In genomic region chr1:153635521-153635920, GRCm38 (mm10) we compare ENCODE assay signal across 10 mouse cellular contexts. TPM values are rescaled to one million over a fixed set of nuclear protein-coding genes. Genes with fewer than 3 reads are reported as not detected.
DNase-seq lines count a peak whose midpoint lies in the region; ATAC-seq and TF ChIP-seq lines count a peak whose summit lies in the region.
"Had no signal": no experiment of that assay in that cellular context is flagged by ENCODE, and none has a peak within 500 bp of the region (broad histone marks: within the 10 kb centered on the region; RNA-seq: fewer than 3 reads in every experiment).

No protein-coding gene starts in this region.

- H3K9ac ChIP-seq in heart, adult 2 months (ENCODE audit: low read depth, low read length) = no peak overlapping the region
- H3K9ac ChIP-seq in heart, embryonic 12.5 days = no peak overlapping the region

- intact Hi-C loops in heart, adult 2 months (cut with DNase I) = loop anchor here (5.0 kb wide), 1 partner anchor 78 kb away; no protein-coding TSS in a partner anchor

- TF ChIP-seq EP300 in heart, adult 2 months (IDR thresholded peaks at IDR 0.05; ENCODE audit: insufficient read depth, low read depth, low read length) = no peak

- DNase-seq in heart, adult 2 months = peak; percentile 65 to 75
- peak; percentile 96 for DNase-seq in adipocyte (ENCODE audit: low spot score)
- peak; percentile 52 to 77 for DNase-seq in frontal cortex, postnatal 36 days (ENCODE audit: low spot score in 2 of 2)
- peak; percentile 22 to 46 for DNase-seq in kidney, postnatal 4 days
- no peak for DNase-seq in thymus, postnatal 25 days
- DNase-seq in spleen, adult 18-20 months = no peak

- no peak overlapping the region for H3K27ac ChIP-seq in heart, adult 2 months
- no peak overlapping the region for H3K27ac ChIP-seq in heart, embryonic 12.5 days (ENCODE audit: poor library complexity, severe bottlenecking)
- H3K27ac ChIP-seq: macrophage had no signal

- no peaks in the 10 kb centered on the region for H3K79me2 ChIP-seq in heart, adult 2 months (replicated peaks; ENCODE audit: control insufficient read depth, insufficient read depth, low read length)
- H3K79me2 ChIP-seq in myocyte (ENCODE audit: control insufficient read depth, insufficient read depth) = no peaks in the 10 kb centered on the region

- TF ChIP-seq CTCF in heart, adult 2 months (IDR thresholded peaks at IDR 0.05) = no peak

- no peaks in the 10 kb centered on the region for H3K27me3 ChIP-seq in heart, adult 2 months (ENCODE audit: control insufficient read depth, insufficient read depth, low read length)
- H3K27me3 ChIP-seq in heart, embryonic 12.5 days (replicated peaks) = no peaks in the 10 kb centered on the region
- H3K27me3 ChIP-seq in myocyte (ENCODE audit: control insufficient read depth, insufficient read depth, insufficient read length) = no peaks in the 10 kb centered on the region

- WGBS in heart, adult 2 months = 26% methylated on average over 3 of the region's 3 CpGs
- 76% methylated on average over 3 of the region's 3 CpGs for WGBS in heart, embryonic 12.5 days

- no peak for ATAC-seq in heart, embryonic 12.5 days (ENCODE audit: insufficient number of reproducible peaks, low FRiP score)

- peaks cover 7% of the 10 kb centered on the region for H3K4me1 ChIP-seq in heart, adult 2 months (ENCODE audit: control insufficient read depth, insufficient read depth, low read length)
- peaks cover 29% of the 10 kb centered on the region for H3K4me1 ChIP-seq in heart, embryonic 12.5 days (replicated peaks)

- no peak overlapping the region for H3ac ChIP-seq in myocyte (ENCODE audit: control insufficient read depth, insufficient read length)

- no peak overlapping the region for H3K4me2 ChIP-seq in heart, embryonic 12.5 days
- H3K4me2 ChIP-seq in myocyte (ENCODE audit: low read depth) = peak overlapping the region; percentile 47

- TF ChIP-seq POLR2A in heart, adult 2 months (IDR thresholded peaks at IDR 0.05; ENCODE audit: insufficient read depth, low read depth, low read length) = no peak
- TF ChIP-seq POLR2A in myocyte (IDR thresholded peaks at IDR 0.05; ENCODE audit: insufficient read length, low read depth) = no peak

- no peaks in the 10 kb centered on the region for H3K36me3 ChIP-seq in heart, adult 2 months (ENCODE audit: control insufficient read depth, insufficient read depth, low read length)
- H3K36me3 ChIP-seq in heart, embryonic 12.5 days = no peaks in the 10 kb centered on the region
- no peaks in the 10 kb centered on the region for H3K36me3 ChIP-seq in myocyte (ENCODE audit: control insufficient read depth, insufficient read depth)

- no peak overlapping the region for H3K4me3 ChIP-seq in heart, adult 2 months
- H3K4me3 ChIP-seq in heart, embryonic 12.5 days = no peak overlapping the region
- H3K4me3 ChIP-seq in myocyte = no peak overlapping the region

- no peaks in the 10 kb centered on the region for H3K9me3 ChIP-seq in heart, embryonic 12.5 days (replicated peaks)

TF ChIP-seq in myocyte, 11 proteins besides CTCF, POLR2A, EP300 and RAD21:
- TF ChIP-seq CEBPB (IDR thresholded peaks at IDR 0.05; ENCODE audit: insufficient read depth, poor library complexity, severe bottlenecking) (peak; percentile 51; the same call in 1 of the 2 replicates), MYOD1 (IDR thresholded peaks at IDR 0.05; ENCODE audit: control insufficient read depth in 1 of 3, insufficient read length in 2 of 3, low read depth in 2 of 3) (no peak), REST (IDR thresholded peaks at IDR 0.05; ENCODE audit: insufficient read depth, insufficient read length) (no peak), TCF3 (IDR thresholded peaks at IDR 0.05; ENCODE audit: insufficient read length, low read depth) (no peak), SRF (IDR thresholded peaks at IDR 0.05; ENCODE audit: control insufficient read depth, insufficient read length, low read depth) (no peak), MYOG (IDR thresholded peaks at IDR 0.05; ENCODE audit: control insufficient read depth in 1 of 3, insufficient read depth in 1 of 3, insufficient read length in 2 of 3, low read depth in 2 of 3) (no peak), USF1 (IDR thresholded peaks at IDR 0.05; ENCODE audit: low read depth) (no peak), TCF12 (IDR thresholded peaks at IDR 0.05; ENCODE audit: insufficient read depth, poor library complexity, severe bottlenecking) (peak; percentile 5), POLR2AphosphoS2 (IDR thresholded peaks at IDR 0.05; ENCODE audit: insufficient read length, low read depth) (no peak), MAX (IDR thresholded peaks at IDR 0.05; ENCODE audit: low read depth) (no peak), E2F4 (IDR thresholded peaks at IDR 0.05; ENCODE audit: insufficient read depth) (no peak)
TF ChIP-seq in myocyte: peak in this region for 2.

RNA-seq across cellular contexts. Expression of gene Rgs8, which starts 17.3 kb away (rescaled TPM):
- total RNA-seq in heart, adult 2 months (2021) = not detected
- polyA plus RNA-seq in heart, adult 2 months (2012; rRNA removed) = 0.06 TPM in 2 replicates
- polyA plus RNA-seq in heart, embryonic 12.5 days (2016; fragmentation: Nextera tagmentation; extraction: Ambion mirVana) = 0.90 and 1.1 TPM in 2 replicates
- 0.16 TPM for polyA plus RNA-seq in myocyte (2012; fragmentation: generic; extraction: Trizol)
- total RNA-seq: MEL had no signal
- polyA plus RNA-seq: macrophage had no signal

Comparison
In these comparisons a context has a peak if more than half of its experiments do, and no peak if none do; other contexts are left out.
1. DNase-seq: peak in heart, adult 2 months (2 of 2), adipocyte (single experiment), frontal cortex, postnatal 36 days (2 of 2) and kidney, postnatal 4 days (2 of 2); none in thymus, postnatal 25 days (single experiment) and spleen, adult 18-20 months (0 of 2).